In genomic region chr4:53386309-53386708, GRCm38 (mm10) we compare ENCODE assay signal across 11 mouse cellular contexts. TPM values are rescaled to one million over a fixed set of nuclear protein-coding genes. Genes with fewer than 3 reads are reported as not detected.
DNase-seq lines count a peak whose midpoint lies in the region; ATAC-seq and TF ChIP-seq lines count a peak whose summit lies in the region.
"Had no signal": no experiment of that assay in that cellular context is flagged by ENCODE, and none has a peak within 500 bp of the region (broad histone marks: within the 10 kb centered on the region; RNA-seq: fewer than 3 reads in every experiment).

No protein-coding gene starts in this region.

- no peak for TF ChIP-seq CTCF in left cerebral cortex, adult 2 months (IDR thresholded peaks at IDR 0.05)

- DNase-seq in left cerebral cortex, adult 18-20 months (ENCODE audit: low spot score in 2 of 2): peak; percentile 14 to 36
- DNase-seq in left cerebral cortex, adult 2 months (ENCODE audit: extremely low spot score in 1 of 2, low spot score in 2 of 2): no peak
- DNase-seq in liver, embryonic 13.5 days: peak; percentile 22
- peak; percentile 62 to 69 for DNase-seq in right cerebral cortex, postnatal 10 days (ENCODE audit: low spot score in 2 of 2)
- DNase-seq in limb, embryonic 10.5 days (ENCODE audit: low spot score): no peak
- DNase-seq in midbrain, embryonic 14.5 days: no peak
- DNase-seq in kidney, adult 9 months: no peak
- DNase-seq: cerebellum, adult 11 months had no signal

- WGBS in liver, embryonic 13.5 days (ENCODE audit: insufficient replicate concordance): 13% methylated on average over 8 of the region's 8 CpGs
- 91% methylated on average over 8 of the region's 8 CpGs for WGBS in limb, embryonic 10.5 days
- WGBS in midbrain, embryonic 14.5 days: 93% methylated on average over 8 of the region's 8 CpGs

- H3K27ac ChIP-seq in left cerebral cortex, adult 2 months: no peak overlapping the region
- no peak overlapping the region for H3K27ac ChIP-seq in liver, embryonic 13.5 days
- H3K27ac ChIP-seq in limb, embryonic 10.5 days: no peak overlapping the region
- H3K27ac ChIP-seq in midbrain, embryonic 14.5 days (replicated peaks; ENCODE audit: low read depth, low read length): no peak overlapping the region
- H3K27ac ChIP-seq: kidney, postnatal 0 days had no signal

- 0 out of 2 replicates have a peak, but pooled peaks cover 2% of the 10 kb centered on the region for H3K27me3 ChIP-seq in liver, embryonic 13.5 days
- no peaks in the 10 kb centered on the region for H3K27me3 ChIP-seq in limb, embryonic 10.5 days (ENCODE audit: low read depth, poor library complexity, severe bottlenecking)
- H3K27me3 ChIP-seq in midbrain, embryonic 14.5 days (ENCODE audit: control insufficient read depth, insufficient read depth, low read length): no peaks in the 10 kb centered on the region

- H3K9ac ChIP-seq in liver, embryonic 13.5 days: no peak overlapping the region
- H3K9ac ChIP-seq in midbrain, embryonic 14.5 days (replicated peaks; ENCODE audit: low read length): no peak overlapping the region

- peaks cover 13% of the 10 kb centered on the region for H3K4me1 ChIP-seq in liver, embryonic 13.5 days (replicated peaks)
- no peaks in the 10 kb centered on the region for H3K4me1 ChIP-seq in limb, embryonic 10.5 days
- H3K4me1 ChIP-seq in midbrain, embryonic 14.5 days (ENCODE audit: control insufficient read depth, insufficient read depth, low read length): no peaks in the 10 kb centered on the region

- 0 out of 2 replicates have a peak, but pooled peaks have one; percentile 17 for ATAC-seq in erythroblast, adult 5-6 weeks (replicated peaks; ENCODE audit: low FRiP score, poor library complexity, severe bottlenecking)
- ATAC-seq in liver, embryonic 13.5 days (ENCODE audit: low read depth): peak; percentile 48; the same call in 1 of the 2 replicates
- ATAC-seq in midbrain, embryonic 14.5 days (ENCODE audit: low FRiP score, low TSS enrichment): no peak

- no peaks in the 10 kb centered on the region for H3K36me3 ChIP-seq in liver, embryonic 13.5 days
- H3K36me3 ChIP-seq in limb, embryonic 10.5 days: no peaks in the 10 kb centered on the region
- H3K36me3 ChIP-seq in midbrain, embryonic 14.5 days (ENCODE audit: control insufficient read depth, insufficient read depth, low read length): no peaks in the 10 kb centered on the region

- H3K9me3 ChIP-seq in liver, embryonic 13.5 days (replicated peaks): no peaks in the 10 kb centered on the region
- H3K9me3 ChIP-seq in limb, embryonic 10.5 days (replicated peaks): no peaks in the 10 kb centered on the region
- no peaks in the 10 kb centered on the region for H3K9me3 ChIP-seq in midbrain, embryonic 14.5 days (ENCODE audit: control insufficient read depth, low read length)

- H3K4me2 ChIP-seq in liver, embryonic 13.5 days: no peak overlapping the region
- no peak overlapping the region for H3K4me2 ChIP-seq in midbrain, embryonic 14.5 days (ENCODE audit: low read length)
- H3K4me2 ChIP-seq: midbrain, embryonic 11.5 days had no signal

- no peak overlapping the region for H3K4me3 ChIP-seq in left cerebral cortex, adult 2 months
- no peak overlapping the region for H3K4me3 ChIP-seq in liver, embryonic 13.5 days (replicated peaks)
- no peak overlapping the region for H3K4me3 ChIP-seq in limb, embryonic 10.5 days
- no peak overlapping the region for H3K4me3 ChIP-seq in midbrain, embryonic 14.5 days (replicated peaks; ENCODE audit: low read depth, low read length)

- intact Hi-C loops in left cerebral cortex, adult 2 months (cut with DNase I): no loop called here

RNA-seq across cellular contexts. Expression of gene Slc44a1, which starts 53.9 kb away (rescaled TPM):
- 10 to 100 TPM; 53.1 to 61.2 TPM for total RNA-seq in left cerebral cortex, adult 18-20 months (2021)
- total RNA-seq in left cerebral cortex, adult 2 months (2021): 10 to 100 TPM; 58.8 to 59.5 TPM
- 27.3 and 36.4 TPM in 2 replicates for total RNA-seq in erythroblast, adult 5-6 weeks (2015; ENCODE audit: low replicate concordance)
- total RNA-seq in erythroblast, adult 5-6 weeks (2017; ENCODE audit: low replicate concordance): 37.0 and 49.6 TPM in 2 replicates
- polyA plus RNA-seq in liver, embryonic 13.5 days (2015; fragmentation: Nextera tagmentation; extraction: Ambion mirVana): 8.9 and 10.6 TPM in 2 replicates
- 10.7 and 18.3 TPM in 2 replicates for polyA plus RNA-seq in limb, embryonic 10.5 days (2016; fragmentation: Nextera tagmentation; extraction: Ambion mirVana)
- polyA plus RNA-seq in midbrain, embryonic 14.5 days (2014; fragmentation: Nextera tagmentation; extraction: Ambion mirVana): 12.0 and 16.1 TPM in 2 replicates

Comparison
In these comparisons a context has a peak if more than half of its experiments do, and no peak if none do; other contexts are left out.
1. DNase-seq: peak in left cerebral cortex, adult 18-20 months (2 of 2), liver, embryonic 13.5 days (single experiment) and right cerebral cortex, postnatal 10 days (2 of 2); none in left cerebral cortex, adult 2 months (0 of 2), limb, embryonic 10.5 days (single experiment), midbrain, embryonic 14.5 days (single experiment) and kidney, adult 9 months (single experiment).